Mouse (Mus musculus) thymus, adult 2 months (tissue): ENCODE results near the gene Zdhhc18.

Experiments used
- CTCF ChIP-seq: fragments of 200-500 bp; IDR thresholded peaks from 2 replicates; pipeline ENCODE4 v1.5.1; 2012; ENCODE audit warnings: mild to moderate bottlenecking, control low read depth, low read length, moderate library complexity, borderline replicate concordance; ENCODE audit not compliant: control insufficient read depth, poor library complexity, insufficient read depth; ENCODE audit errors: extremely low read depth
- POLR2A ChIP-seq: fragments of 200-500 bp; IDR thresholded peaks from 2 replicates; pipeline ENCODE4 v1.6.1; 2012; ENCODE audit warnings: mild to moderate bottlenecking, low read length, control low read depth, moderate library complexity; ENCODE audit not compliant: control insufficient read depth, poor library complexity, insufficient read depth; ENCODE audit errors: extremely low read depth

DNA sequence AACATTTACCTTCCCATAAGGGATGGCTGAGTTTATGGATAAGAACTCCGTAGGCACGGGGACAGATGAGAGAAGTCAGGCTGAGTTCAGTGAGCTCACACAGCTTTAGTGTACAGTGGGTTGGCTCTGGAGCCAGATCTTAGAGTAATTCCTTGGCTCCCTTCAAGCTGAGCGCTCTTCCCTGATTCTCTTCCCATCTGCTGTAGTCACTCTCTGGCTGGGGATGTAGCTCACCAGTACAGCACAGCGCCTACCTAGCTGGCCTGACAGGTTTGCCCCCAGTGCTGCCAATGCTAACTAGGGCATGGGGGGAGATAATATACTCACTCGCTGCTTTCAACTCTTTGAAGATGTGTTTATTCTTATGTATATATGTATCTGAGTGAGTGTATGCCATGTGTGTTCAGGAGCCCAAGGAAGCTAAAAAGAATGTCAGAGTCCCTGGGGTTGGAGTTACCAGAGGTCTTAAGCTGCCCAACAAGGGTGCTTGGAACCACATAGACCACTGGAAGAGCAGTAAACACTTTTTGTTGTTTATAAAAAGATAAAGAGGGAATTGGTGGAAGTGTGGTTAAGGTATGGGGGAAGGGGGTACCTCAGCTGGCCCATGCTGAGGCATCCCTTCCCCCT, 8.0 kb upstream of the Zdhhc18 start:
- TF ChIP-seq CTCF: no peak
- no peak for TF ChIP-seq POLR2A
